Mouse (Mus musculus): Measurements from ENCODE around the gene Scube1. TPM values are rescaled to one million over a fixed set of nuclear protein-coding genes. Genes with fewer than 3 reads are reported as not detected.

Gene Scube1
- polyA plus RNA-seq, 1 experiment from 2014 or later, result 1.6 TPM

GRCm38 (mm10) chr15:83566006-83566405 lies 158.8 kb downstream of the Scube1 start:
- no peak overlapping the region for H3K4me3 ChIP-seq (ENCODE audit: low read depth, low read length)
- H3K36me3 ChIP-seq (ENCODE audit: insufficient read depth, low read length), result no peaks in the 10 kb centered on the region
- 64% methylated on average over 5 of the region's 5 CpGs for WGBS
- no peaks in the 10 kb centered on the region for H3K9me3 ChIP-seq (ENCODE audit: low read length)
- ATAC-seq (peak; percentile 14; the same call in 1 of the 2 replicates), DNase-seq (ENCODE audit: low spot score) (peak; percentile 34)
- H3K4me2 ChIP-seq (replicated peaks; ENCODE audit: low read depth, low read length), result 0 out of 2 replicates have a peak overlapping the region, but pooled peaks have one; percentile 3
- TF ChIP-seq EP300 (IDR thresholded peaks at IDR 0.05) (peak; percentile 24; the same call in 1 of the 2 replicates), CTCF (IDR thresholded peaks at IDR 0.05) (no peak)
- peak overlapping the region; percentile 57 for H3K27ac ChIP-seq (ENCODE audit: low read length)
- no peaks in the 10 kb centered on the region; the same call in 1 of the 2 replicates for H3K4me1 ChIP-seq (ENCODE audit: insufficient read depth, low read depth, low read length)
- H3K9ac ChIP-seq (replicated peaks; ENCODE audit: low read depth), result no peak overlapping the region
- H3K27me3 ChIP-seq (replicated peaks; ENCODE audit: insufficient read depth, low read length), result no peaks in the 10 kb centered on the region

- DNase-seq (ENCODE audit: low spot score) (peak; percentile 48), ATAC-seq (peak; percentile 55)
- no peak overlapping the region for H3K4me3 ChIP-seq (ENCODE audit: low read depth, low read length)
- no peak for TF ChIP-seq EP300 (IDR thresholded peaks at IDR 0.05)
- no peak for TF ChIP-seq CTCF (IDR thresholded peaks at IDR 0.05)
- peak overlapping the region; percentile 57 for H3K27ac ChIP-seq (ENCODE audit: low read length)
- 72% methylated on average over 3 of the region's 3 CpGs for WGBS
- H3K9ac ChIP-seq (replicated peaks; ENCODE audit: low read depth), result no peak overlapping the region
- no peaks in the 10 kb centered on the region; the same call in 1 of the 2 replicates for H3K4me1 ChIP-seq (ENCODE audit: insufficient read depth, low read depth, low read length)
- no peaks in the 10 kb centered on the region for H3K9me3 ChIP-seq (ENCODE audit: low read length)
- no peaks in the 10 kb centered on the region for H3K27me3 ChIP-seq (replicated peaks; ENCODE audit: insufficient read depth, low read length)
- 0 out of 2 replicates have a peak overlapping the region, but pooled peaks have one; percentile 8 for H3K4me2 ChIP-seq (replicated peaks; ENCODE audit: low read depth, low read length)
- no peaks in the 10 kb centered on the region for H3K36me3 ChIP-seq (ENCODE audit: insufficient read depth, low read length)
These were observed 159.4 kb downstream of the Scube1 start for GRCm38 (mm10) chr15:83565434-83565833.

- Histone ChIP-seq H3K27ac (ENCODE audit: low read length) (peak overlapping the region; percentile 91), H3K4me3 (ENCODE audit: low read depth, low read length) (peak overlapping the region; percentile 65), H3K4me1 (ENCODE audit: insufficient read depth, low read depth, low read length) (no peaks in the 10 kb centered on the region; the same call in 1 of the 2 replicates), H3K9ac (replicated peaks; ENCODE audit: low read depth) (peak overlapping the region; percentile 58), H3K4me2 (replicated peaks; ENCODE audit: low read depth, low read length) (peak overlapping the region; percentile 98), H3K9me3 (ENCODE audit: low read length) (no peaks in the 10 kb centered on the region), H3K27me3 (replicated peaks; ENCODE audit: insufficient read depth, low read length) (no peaks in the 10 kb centered on the region), H3K36me3 (ENCODE audit: insufficient read depth, low read length) (no peaks in the 10 kb centered on the region)
- TF ChIP-seq CTCF (IDR thresholded peaks at IDR 0.05), result no peak; the same call in 1 of the 2 replicates
- WGBS, result 3% methylated on average over 27 of the region's 27 CpGs
- ATAC-seq, result peak; percentile 27
- peak; percentile 72 for DNase-seq (ENCODE audit: low spot score)
These were observed 160.8 kb downstream of the Scube1 start for GRCm38 (mm10) chr15:83563857-83564651.

- Histone ChIP-seq H3K9me3 (ENCODE audit: low read length) (no peaks in the 10 kb centered on the region), H3K27me3 (replicated peaks; ENCODE audit: insufficient read depth, low read length) (no peaks in the 10 kb centered on the region), H3K4me3 (ENCODE audit: low read depth, low read length) (peak within 1 kb of the TSS; percentile 65), H3K4me2 (replicated peaks; ENCODE audit: low read depth, low read length) (peak within 1 kb of the TSS; percentile 98), H3K4me1 (ENCODE audit: insufficient read depth, low read depth, low read length) (no peaks in the 10 kb centered on the region; the same call in 1 of the 2 replicates), H3K27ac (ENCODE audit: low read length) (peak within 1 kb of the TSS; percentile 91), H3K9ac (replicated peaks; ENCODE audit: low read depth) (peak within 1 kb of the TSS; percentile 58), H3K36me3 (ENCODE audit: insufficient read depth, low read length) (no peaks in the 10 kb centered on the region)
- no peak for TF ChIP-seq CTCF (IDR thresholded peaks at IDR 0.05)
- no peak for TF ChIP-seq EP300 (IDR thresholded peaks at IDR 0.05)
- WGBS, result 0% methylated on average over 27 of the region's 28 CpGs
- ATAC-seq (peak; percentile 78), DNase-seq (ENCODE audit: low spot score) (peak; percentile 69)
These were observed 161.4 kb downstream of the Scube1 start, which contains the start of the genes Tspo and Mcat for GRCm38 (mm10) chr15:83563327-83563856. Gene Tspo, plus strand, starts transcription at chr15:83563592. Gene Mcat, minus strand, starts transcription at chr15:83563787.

- Histone ChIP-seq H3K4me3 (ENCODE audit: low read depth, low read length) (peak overlapping the region; percentile 65), H3K27ac (ENCODE audit: low read length) (peak overlapping the region; percentile 91), H3K9me3 (ENCODE audit: low read length) (no peaks in the 10 kb centered on the region), H3K9ac (replicated peaks; ENCODE audit: low read depth) (no peak overlapping the region), H3K36me3 (ENCODE audit: insufficient read depth, low read length) (no peaks in the 10 kb centered on the region), H3K27me3 (replicated peaks; ENCODE audit: insufficient read depth, low read length) (no peaks in the 10 kb centered on the region), H3K4me1 (ENCODE audit: insufficient read depth, low read depth, low read length) (no peaks in the 10 kb centered on the region; the same call in 1 of the 2 replicates), H3K4me2 (replicated peaks; ENCODE audit: low read depth, low read length) (peak overlapping the region; percentile 98)
- TF ChIP-seq EP300 (IDR thresholded peaks at IDR 0.05), result peak; percentile 36; the same call in 1 of the 2 replicates
- TF ChIP-seq CTCF (IDR thresholded peaks at IDR 0.05), result no peak
- DNase-seq (ENCODE audit: low spot score) (peak; percentile 94), ATAC-seq (peak; percentile 83)
- WGBS, result 26% methylated on average over 15 of the region's 15 CpGs
These were observed 162.1 kb downstream of the Scube1 start for GRCm38 (mm10) chr15:83562626-83563270.

Measured in lung, postnatal 0 days (tissue).